Mouse (Mus musculus): Measurements from ENCODE around the gene Id1.

Id1 gene

DNA sequence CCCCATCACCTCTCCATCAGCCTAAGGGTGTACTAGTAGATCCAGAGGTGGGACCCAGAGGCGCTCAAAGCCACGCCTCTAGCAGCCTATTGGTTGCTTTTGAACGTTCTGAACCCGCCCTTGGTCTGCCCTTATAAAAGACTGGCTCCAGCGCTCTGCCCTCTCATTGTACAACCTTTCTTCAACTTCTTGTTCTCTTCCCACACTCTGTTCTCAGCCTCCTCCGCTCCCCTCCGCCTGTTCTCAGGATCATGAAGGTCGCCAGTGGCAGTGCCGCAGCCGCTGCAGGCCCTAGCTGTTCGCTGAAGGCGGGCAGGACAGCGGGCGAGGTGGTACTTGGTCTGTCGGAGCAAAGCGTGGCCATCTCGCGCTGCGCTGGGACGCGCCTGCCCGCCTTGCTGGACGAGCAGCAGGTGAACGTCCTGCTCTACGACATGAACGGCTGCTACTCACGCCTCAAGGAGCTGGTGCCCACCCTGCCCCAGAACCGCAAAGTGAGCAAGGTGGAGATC, at the start of gene Id1:
Gene Id1, plus strand, starts transcription at position 162 of the 512 bp plus-strand sequence.
- TF ChIP-seq GATA4 (IDR thresholded peaks at IDR 0.05; ENCODE audit: insufficient replicate concordance, low read length): no peak

DNA sequence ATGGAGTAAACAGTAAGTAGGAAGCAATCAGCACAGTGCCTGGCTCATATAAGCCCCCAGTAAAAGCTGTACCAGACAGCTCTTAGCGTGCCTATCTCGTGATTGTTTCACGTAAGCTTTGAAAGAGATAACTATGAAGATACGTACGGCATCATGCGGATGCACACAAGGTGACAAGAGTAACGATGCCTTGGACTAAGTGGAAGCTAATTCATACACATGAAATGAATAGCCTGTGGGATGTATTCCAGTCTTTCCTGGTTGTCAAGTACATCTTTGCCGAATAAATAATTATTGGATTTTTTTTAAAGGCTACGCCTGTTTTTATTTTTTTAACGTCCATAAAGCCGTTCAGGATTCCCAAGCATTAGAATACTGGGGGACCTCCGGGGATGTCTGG, 49.7 kb upstream of the Id1 start:
- no peak for TF ChIP-seq GATA4 (IDR thresholded peaks at IDR 0.05; ENCODE audit: insufficient replicate concordance, low read length)

DNA sequence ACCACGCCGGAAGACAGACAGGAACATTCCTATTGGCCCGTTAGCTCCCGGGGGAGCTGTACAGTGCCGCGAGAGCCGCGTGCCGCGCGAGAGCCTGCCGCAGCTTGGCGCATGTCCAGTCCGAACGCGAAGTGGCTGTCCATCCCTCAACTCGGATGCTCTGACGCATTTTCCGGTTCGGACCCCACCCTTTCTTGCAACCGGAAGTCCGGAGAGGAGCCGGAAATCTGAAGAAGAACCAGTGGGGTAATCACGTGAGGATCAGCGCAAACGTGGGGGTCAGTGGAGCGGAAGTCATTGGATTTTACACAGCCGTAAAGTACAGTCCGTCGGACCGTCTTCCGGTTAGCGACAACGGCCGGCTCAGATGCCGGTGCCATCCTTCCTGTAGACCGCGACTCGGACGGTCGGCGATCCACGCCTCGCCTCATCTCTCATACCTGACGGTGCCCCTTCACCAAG, 49.2 kb upstream of the Id1 start, which contains the start of gene Mcts2:
Gene Mcts2, plus strand, starts transcription at position 230 of the 462 bp plus-strand sequence.
- no peak for TF ChIP-seq GATA4 (IDR thresholded peaks at IDR 0.05; ENCODE audit: insufficient replicate concordance, low read length)

DNA sequence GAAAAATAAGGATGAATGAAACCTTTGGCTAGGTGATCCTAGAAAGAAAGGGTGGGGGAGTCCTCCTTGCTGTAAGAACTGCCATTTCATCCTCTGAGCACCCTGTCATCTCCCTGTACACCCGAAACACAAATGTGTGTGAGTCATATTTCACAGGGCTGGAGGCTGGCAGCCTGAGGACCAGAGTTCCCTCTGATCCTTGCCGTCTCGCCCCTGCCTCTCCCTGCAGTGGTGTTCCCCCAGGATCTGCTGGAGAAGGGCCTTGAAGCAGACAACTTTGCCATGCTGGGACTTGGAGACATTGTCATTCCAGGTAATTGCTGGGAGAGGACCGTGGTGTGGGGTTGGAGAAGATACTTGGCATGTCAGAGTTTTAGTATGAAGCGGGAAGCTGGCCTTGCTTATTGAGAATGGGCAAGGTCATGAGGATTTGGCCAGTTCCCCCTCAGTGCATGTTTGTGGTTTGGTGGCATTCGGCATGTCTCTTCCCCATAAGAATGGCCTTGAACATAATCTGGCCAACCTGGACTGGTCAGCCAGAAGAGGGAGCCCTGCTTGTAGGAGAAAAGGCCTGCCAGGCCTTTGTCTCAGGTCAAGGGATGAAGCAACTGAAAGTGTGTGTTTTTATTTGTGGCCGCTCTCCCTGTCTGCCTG, 44.4 kb upstream of the Id1 start:
- TF ChIP-seq GATA4 (IDR thresholded peaks at IDR 0.05; ENCODE audit: insufficient replicate concordance, low read length): no peak

DNA sequence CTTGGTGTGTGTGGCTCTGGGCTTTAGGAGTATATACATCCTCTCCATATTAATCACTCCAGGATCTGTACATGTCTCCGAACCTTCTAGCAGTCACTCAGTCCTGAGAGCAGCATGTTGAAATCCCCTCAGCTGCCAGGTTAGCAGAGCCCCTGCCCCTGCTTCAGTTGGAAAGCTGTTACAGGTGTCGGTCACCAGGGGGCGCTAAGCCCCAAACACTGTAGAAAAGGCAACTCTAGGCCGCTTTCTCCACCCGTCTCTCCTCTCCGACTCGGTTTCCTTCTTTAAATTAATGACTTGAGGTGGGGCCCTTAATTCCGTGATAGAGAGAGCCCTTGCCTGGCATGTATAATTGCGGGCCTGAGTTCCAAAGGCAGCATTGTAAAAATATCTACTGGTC, 42.8 kb upstream of the Id1 start:
- no peak for TF ChIP-seq GATA4 (IDR thresholded peaks at IDR 0.05; ENCODE audit: insufficient replicate concordance, low read length)

DNA sequence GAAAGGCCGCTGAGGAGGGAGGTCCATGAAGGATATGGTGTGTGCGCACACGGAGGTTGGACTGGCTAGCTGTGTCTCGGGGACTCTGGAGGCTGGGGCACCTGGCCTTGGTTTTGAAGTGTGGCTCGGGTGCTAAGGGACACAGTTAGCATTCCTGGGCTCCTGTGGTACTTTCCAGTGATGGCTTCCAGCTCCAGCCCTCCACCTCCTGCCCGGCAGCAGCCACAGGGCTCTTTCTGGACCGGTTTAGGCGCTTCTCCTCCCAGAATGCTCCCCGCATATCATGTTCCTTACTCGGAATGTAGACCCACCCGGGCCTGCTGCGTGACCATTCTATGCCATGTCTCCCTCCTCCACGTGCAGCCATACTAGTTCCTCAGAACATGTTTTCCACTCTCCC, 42.3 kb upstream of the Id1 start:
- TF ChIP-seq GATA4 (IDR thresholded peaks at IDR 0.05; ENCODE audit: insufficient replicate concordance, low read length): no peak

DNA sequence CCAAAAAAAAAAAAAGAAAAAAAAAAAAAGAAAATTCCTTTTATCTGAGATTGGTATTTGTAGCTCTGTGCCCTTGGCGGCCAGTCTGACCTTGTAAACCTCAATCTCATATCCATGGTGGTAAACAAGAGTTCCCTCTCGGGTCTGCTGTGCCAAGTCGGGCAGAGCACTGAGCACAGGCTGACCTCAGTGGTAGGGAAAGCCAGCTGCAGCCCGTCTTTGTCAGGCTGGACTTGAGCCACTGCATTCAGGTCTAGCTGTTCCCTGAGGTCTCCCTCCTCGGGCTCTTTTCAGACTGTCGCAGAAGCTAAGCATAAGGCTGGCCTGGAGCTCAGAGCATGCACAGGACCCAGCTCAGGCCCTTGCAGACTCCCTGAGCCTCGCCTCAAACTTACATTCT, 41.3 kb upstream of the Id1 start:
- no peak for TF ChIP-seq GATA4 (IDR thresholded peaks at IDR 0.05; ENCODE audit: insufficient replicate concordance, low read length)

DNA sequence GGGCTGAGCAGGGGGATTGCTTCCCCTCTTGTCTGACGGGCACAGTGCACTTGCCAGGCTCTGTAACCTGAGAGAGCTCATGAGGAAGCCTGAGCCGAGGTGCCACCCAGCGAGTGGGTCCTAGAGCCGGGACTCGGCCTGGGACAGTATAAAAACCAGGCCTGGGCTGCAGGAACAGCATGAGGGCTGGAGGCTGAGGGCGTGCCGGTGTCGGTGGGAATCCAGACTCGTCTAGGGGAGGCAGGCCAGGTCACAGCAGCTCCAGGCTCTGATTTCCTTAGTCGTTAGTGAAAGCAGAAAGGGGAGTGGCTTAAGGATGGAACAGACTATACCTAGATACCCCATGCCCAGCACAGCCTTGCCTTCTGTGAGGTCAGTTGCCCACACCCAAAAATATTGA, 40.0 kb upstream of the Id1 start:
- TF ChIP-seq GATA4 (IDR thresholded peaks at IDR 0.05; ENCODE audit: insufficient replicate concordance, low read length): no peak

DNA sequence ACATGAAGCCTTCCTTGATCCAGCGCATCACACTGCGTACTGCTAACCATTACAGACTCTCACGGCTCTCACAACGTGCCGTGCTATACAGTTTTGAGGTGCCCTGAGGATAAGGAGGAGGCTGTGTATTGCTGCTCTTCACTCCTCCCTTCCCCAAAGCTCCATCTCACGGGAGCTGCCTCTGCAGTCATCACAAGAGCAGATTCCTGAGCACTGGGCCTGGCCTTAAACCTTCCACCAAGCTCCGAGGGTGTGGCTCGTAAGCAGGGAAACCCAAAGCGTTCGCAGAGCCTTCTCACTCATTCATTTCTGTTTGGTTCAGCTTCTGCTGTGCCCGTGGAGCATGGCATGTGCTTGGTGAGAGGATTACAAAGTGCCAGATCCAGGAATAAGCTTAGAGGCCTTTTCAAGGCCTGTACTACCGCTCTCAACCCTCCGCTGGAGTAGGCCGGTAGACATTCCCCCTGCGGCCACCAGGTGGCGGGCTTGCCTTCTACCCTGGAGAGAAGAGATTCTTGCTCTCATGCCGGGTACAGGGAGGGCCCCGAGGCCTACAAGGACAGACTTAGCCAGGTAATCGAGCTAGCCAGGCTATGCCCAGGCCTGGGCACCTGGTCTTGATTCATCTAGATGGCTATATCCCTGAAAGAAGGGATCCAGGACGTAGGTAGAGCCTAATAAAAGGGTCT, 39.4 kb upstream of the Id1 start:
- no peak for TF ChIP-seq GATA4 (IDR thresholded peaks at IDR 0.05; ENCODE audit: insufficient replicate concordance, low read length)

DNA sequence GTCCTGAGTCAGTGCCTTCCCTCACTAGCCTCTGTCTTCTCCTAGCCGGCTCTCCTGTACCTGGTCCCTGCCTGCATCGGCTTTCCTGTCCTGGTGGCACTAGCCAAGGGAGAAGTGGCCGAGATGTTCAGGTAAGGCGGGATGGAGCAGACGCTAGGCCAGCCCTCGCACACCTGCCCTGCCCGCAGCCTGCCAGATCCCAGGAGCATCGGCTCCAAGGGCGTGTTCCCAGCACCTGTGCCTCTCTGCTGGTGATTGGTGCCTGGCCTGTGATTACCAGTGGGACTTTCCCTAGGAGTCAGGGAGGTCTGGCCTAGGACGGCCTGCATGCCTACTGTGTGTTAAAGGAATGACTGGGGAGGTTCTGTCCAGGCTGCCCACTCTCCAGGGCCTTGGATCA, 35.9 kb upstream of the Id1 start:
- no peak for TF ChIP-seq GATA4 (IDR thresholded peaks at IDR 0.05; ENCODE audit: insufficient replicate concordance, low read length)

DNA sequence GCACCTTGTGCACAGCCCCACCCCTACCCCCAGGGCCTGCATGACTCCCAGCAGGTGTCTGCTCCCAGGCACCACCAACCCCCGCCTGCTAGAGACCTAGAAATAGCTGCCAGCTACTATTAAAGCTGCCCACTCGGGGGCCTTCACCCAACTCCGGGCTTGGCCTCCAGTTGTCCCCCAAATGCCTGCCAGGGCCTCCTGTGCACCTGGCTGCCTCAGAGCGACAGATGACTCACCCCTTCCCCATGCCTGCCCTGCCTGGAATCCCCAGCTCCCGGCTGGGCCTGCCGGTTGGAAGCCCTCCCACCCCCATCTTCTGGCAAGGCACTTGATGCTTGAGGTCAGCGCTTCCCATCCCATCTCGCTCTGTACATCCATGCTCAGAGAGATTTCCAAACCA, 35.3 kb upstream of the Id1 start:
- no peak for TF ChIP-seq GATA4 (IDR thresholded peaks at IDR 0.05; ENCODE audit: insufficient replicate concordance, low read length)

DNA sequence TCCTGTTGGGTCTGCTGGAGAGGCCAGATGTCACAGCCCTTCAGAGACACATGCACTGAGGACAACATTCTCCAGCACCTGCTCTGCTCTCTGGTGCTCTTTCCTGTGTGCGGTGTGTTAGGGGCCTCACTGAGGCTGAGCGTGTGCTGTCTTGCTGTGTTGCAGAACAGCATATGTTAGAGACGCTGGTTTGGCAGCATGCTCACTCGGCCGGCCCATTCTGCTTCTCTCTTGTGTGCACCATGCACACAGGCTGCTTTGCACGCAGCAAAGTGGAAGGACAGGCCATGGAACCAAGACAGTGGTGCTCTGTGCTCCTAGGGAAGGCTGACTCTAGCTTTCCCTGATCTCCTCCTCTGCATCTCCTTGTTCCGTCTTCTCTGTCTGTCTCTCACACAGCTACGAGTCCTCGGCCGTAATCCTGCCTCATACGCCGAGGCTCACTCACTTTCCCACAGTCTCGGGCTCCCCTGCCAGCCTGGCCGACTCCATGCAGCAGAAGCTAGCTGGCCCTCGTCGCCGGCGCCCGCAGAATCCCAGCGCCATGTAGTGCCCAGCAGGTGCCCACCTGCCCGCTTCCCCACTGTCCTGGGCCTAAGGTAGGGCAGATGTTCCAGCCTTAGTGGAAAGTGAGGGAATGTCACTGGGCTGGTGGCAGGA, 32.3 kb upstream of the Id1 start:
- TF ChIP-seq GATA4 (IDR thresholded peaks at IDR 0.05; ENCODE audit: insufficient replicate concordance, low read length): no peak

DNA sequence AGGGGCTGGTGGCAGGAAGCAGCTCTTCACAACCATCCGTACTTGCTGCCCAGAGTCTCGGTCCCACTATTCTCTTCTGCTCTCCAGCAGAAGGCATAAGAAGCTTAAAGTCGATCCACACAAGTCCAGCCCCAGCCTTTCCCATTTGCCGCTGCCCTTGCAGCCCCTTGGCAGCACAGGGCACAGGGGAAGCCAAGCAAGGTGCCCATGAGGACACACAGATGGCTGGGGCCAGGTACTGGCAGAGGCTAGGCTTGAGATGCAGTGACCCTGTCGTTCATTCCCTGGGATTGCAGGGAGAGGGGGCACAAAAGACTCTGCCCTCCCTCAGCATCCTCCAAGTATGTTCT, 31.8 kb upstream of the Id1 start:
- no peak for TF ChIP-seq GATA4 (IDR thresholded peaks at IDR 0.05; ENCODE audit: insufficient replicate concordance, low read length)

DNA sequence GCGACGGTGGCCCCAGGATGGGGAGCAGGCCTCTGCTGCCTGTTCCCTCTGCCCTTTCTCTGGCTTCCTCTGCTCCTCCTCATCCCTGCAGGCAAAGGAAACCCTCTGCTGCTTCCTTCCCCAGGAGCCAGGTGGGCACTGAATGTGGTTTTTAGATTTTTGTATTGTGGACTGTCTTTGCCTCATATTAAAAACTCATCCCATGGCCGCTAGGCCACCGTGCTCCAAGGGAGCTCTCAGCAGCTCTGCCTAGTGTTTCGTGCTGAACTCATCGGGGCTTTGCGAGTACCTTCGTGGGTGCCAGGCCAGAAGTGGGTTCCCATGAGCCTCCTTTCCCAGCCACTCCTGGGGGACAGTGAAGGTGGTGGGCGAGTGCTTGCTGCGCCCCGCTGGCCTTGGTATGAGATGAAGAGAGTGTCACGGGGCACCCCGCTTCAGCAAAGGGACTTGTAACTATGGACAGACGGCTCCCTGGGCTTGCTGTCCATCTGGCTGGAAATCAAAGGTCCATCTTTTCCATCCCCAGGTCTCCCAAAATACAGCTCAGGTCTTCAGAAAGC, 31.2 kb upstream of the Id1 start:
- no peak for TF ChIP-seq GATA4 (IDR thresholded peaks at IDR 0.05; ENCODE audit: insufficient replicate concordance, low read length)

DNA sequence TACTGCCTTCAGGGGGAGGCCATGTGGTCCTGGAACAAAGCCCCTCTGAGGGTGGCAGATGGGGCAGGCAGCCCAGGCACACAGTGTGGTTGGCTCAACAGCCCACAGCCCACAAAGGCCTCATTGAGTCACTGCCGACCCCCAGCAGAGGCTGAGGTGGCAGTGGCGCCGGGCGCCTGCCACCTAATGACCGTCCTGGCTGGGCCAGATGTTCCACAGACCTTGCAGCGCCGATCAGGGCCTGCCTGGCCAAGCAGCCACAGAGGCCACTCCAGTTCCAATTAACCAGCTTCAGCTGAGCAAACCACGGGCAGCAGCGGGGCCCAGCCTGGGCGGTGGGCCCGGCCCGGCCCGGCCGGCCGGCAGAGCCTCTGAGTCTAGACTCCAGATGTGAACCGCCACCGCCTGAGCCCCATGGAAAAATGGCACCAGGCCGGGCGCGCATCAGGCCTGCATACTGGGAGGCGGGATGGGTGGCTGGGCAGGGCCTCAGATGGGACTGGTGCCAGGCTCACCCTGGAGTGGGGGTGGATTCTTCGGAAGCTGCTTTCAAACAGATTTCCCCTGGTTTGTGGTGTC, 30.0 kb upstream of the Id1 start:
- no peak for TF ChIP-seq GATA4 (IDR thresholded peaks at IDR 0.05; ENCODE audit: insufficient replicate concordance, low read length)

Measured in liver, adult (tissue).